Mouse (Mus musculus): ENCODE data around the gene Akain1. TPM values are rescaled to one million over a fixed set of nuclear protein-coding genes. Genes with fewer than 3 reads are reported as not detected.
A peak's percentile ranks its signal among the peaks of the same experiment; 100 is the strongest.

The Akain1 gene
- 2.5 and 2.8 TPM in 2 replicates for polyA plus RNA-seq (2015; fragmentation: Nextera tagmentation; extraction: Ambion mirVana)

GRCm38 (mm10) chr17:69438990-69439491 is at the start of gene Akain1:
TSS of gene Akain1 (plus strand) at chr17:69439326.
- Histone ChIP-seq H3K4me1 (peaks cover 26% of the 10 kb centered on the region), H3K9me3 (replicated peaks) (no peaks in the 10 kb centered on the region), H3K9ac (replicated peaks) (peak within 1 kb of the TSS; percentile 56), H3K27me3 (replicated peaks) (peaks cover 33% of the 10 kb centered on the region), H3K4me2 (peak within 1 kb of the TSS; percentile 95), H3K36me3 (no peaks in the 10 kb centered on the region), H3K4me3 (replicated peaks) (peak within 1 kb of the TSS; percentile 62), H3K27ac (replicated peaks) (no peak within 1 kb of the TSS)
- ATAC-seq (ENCODE audit: low FRiP score) = peak; percentile 87
- WGBS = under 1% methylated on average over 39 of the region's 44 CpGs

DNA sequence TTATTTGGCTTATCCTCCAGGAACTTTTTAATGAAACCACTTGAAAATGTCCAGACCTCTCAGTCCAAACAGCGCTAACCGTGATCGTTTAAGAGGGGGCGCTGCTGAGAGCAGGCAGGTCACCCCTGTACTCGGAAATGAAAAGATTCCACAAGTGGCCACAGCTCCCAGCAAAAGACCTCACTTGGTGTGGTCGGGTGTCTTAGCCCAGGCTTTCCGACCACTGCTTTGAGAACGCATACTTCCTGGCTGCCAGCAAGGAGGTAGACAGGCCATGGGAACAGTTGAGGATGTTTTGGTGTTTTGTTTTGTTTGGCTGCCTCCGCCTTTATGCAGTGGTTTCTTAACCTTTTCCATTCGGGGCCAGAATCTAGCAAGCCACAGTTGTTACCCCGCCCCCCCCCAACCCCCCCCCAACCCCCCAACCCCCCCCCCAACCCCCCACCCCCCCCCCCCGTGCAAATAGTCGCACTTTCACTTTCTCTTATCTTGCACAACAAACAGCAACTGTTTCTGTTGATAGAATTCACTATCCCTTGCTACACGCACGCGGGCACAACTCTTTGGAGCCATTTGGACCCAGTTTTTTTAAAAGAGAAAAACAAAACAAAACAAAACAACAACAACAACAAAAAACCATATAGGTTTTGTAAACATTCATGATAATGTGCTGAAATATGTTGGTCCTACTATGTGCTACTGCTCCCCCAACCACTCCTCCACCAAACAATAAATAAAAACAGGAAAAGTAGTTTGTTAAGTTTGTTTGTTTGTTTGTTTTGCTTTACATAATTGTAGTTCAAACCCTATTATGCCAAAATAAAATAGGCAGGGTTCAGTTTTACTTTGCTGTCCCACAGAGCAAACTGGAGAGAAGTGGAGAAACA is 42.7 kb upstream of the Akain1 start:
- Histone ChIP-seq H3K4me3 (replicated peaks) (no peak overlapping the region), H3K36me3 (peaks cover 3% of the 10 kb centered on the region; the same call in 1 of the 2 replicates), H3K4me2 (no peak overlapping the region), H3K27me3 (replicated peaks) (0 out of 2 replicates have a peak, but pooled peaks cover 3% of the 10 kb centered on the region), H3K9ac (replicated peaks) (no peak overlapping the region), H3K9me3 (replicated peaks) (no peaks in the 10 kb centered on the region), H3K27ac (replicated peaks) (no peak overlapping the region), H3K4me1 (no peaks in the 10 kb centered on the region)
- no peak for ATAC-seq (ENCODE audit: low FRiP score)
- 54% methylated on average over 15 of the region's 16 CpGs for WGBS

GRCm38 (mm10) chr17:69397163-69397562 is 42.0 kb upstream of the Akain1 start:
- Histone ChIP-seq H3K9me3 (replicated peaks) (no peaks in the 10 kb centered on the region), H3K9ac (replicated peaks) (no peak overlapping the region), H3K4me1 (no peaks in the 10 kb centered on the region), H3K36me3 (no peaks in the 10 kb centered on the region), H3K4me3 (replicated peaks) (no peak overlapping the region), H3K4me2 (no peak overlapping the region), H3K27me3 (replicated peaks) (0 out of 2 replicates have a peak, but pooled peaks cover 3% of the 10 kb centered on the region), H3K27ac (replicated peaks) (no peak overlapping the region)
- WGBS = 84% methylated on average over 5 of the region's 5 CpGs
- ATAC-seq (ENCODE audit: low FRiP score) = no peak

- no peak overlapping the region for H3K27ac ChIP-seq (replicated peaks)
- no peaks in the 10 kb centered on the region for H3K9me3 ChIP-seq (replicated peaks)
- no peak overlapping the region for H3K9ac ChIP-seq (replicated peaks)
- ATAC-seq (ENCODE audit: low FRiP score) = no peak
- no peak overlapping the region for H3K4me2 ChIP-seq
- H3K36me3 ChIP-seq = no peaks in the 10 kb centered on the region
- H3K4me1 ChIP-seq = no peaks in the 10 kb centered on the region
- H3K27me3 ChIP-seq (replicated peaks) = 0 out of 2 replicates have a peak, but pooled peaks cover 3% of the 10 kb centered on the region
- H3K4me3 ChIP-seq (replicated peaks) = no peak overlapping the region
These were observed 41.0 kb upstream of the Akain1 start for GRCm38 (mm10) chr17:69398092-69398491.

- H3K27me3 ChIP-seq (replicated peaks) = 0 out of 2 replicates have a peak, but pooled peaks cover 3% of the 10 kb centered on the region
These were observed 38.0 kb upstream of the Akain1 start for GRCm38 (mm10) chr17:69401146-69401545.

GRCm38 (mm10) chr17:69416163-69416562 is 23.0 kb upstream of the Akain1 start:
- Histone ChIP-seq H3K27ac (replicated peaks) (no peak overlapping the region), H3K27me3 (replicated peaks) (no peaks in the 10 kb centered on the region), H3K9ac (replicated peaks) (no peak overlapping the region; the same call in 1 of the 2 replicates), H3K4me2 (peak overlapping the region; percentile 69), H3K4me3 (replicated peaks) (peak overlapping the region; percentile 84), H3K36me3 (no peaks in the 10 kb centered on the region), H3K4me1 (peaks cover 17% of the 10 kb centered on the region), H3K9me3 (replicated peaks) (no peaks in the 10 kb centered on the region)
- ATAC-seq (ENCODE audit: low FRiP score) = no peak

More at GRCm38 (mm10) chr17:69401146-69401545, 38.0 kb upstream of the Akain1 start:
- Histone ChIP-seq H3K4me1 (no peaks in the 10 kb centered on the region), H3K4me3 (replicated peaks) (no peak overlapping the region), H3K4me2 (no peak overlapping the region), H3K9ac (replicated peaks) (no peak overlapping the region), H3K36me3 (no peaks in the 10 kb centered on the region), H3K27ac (replicated peaks) (no peak overlapping the region), H3K9me3 (replicated peaks) (no peaks in the 10 kb centered on the region)
- no peak for ATAC-seq (ENCODE audit: low FRiP score)
- 81% methylated on average over 2 of the region's 2 CpGs for WGBS

GRCm38 (mm10) chr17:69416920-69417661 is 22.0 kb upstream of the Akain1 start:
- Histone ChIP-seq H3K4me3 (replicated peaks) (peak overlapping the region; percentile 84), H3K27ac (replicated peaks) (peak overlapping the region; percentile 99), H3K4me2 (peak overlapping the region; percentile 69), H3K27me3 (replicated peaks) (no peaks in the 10 kb centered on the region), H3K9me3 (replicated peaks) (no peaks in the 10 kb centered on the region), H3K9ac (replicated peaks) (peak overlapping the region; percentile 94), H3K36me3 (no peaks in the 10 kb centered on the region), H3K4me1 (peaks cover 17% of the 10 kb centered on the region)
- WGBS = under 1% methylated on average over 56 of the region's 56 CpGs
- ATAC-seq (ENCODE audit: low FRiP score) = peak; percentile 100

GRCm38 (mm10) chr17:69417724-69418373 is 21.3 kb upstream of the Akain1 start:
- Histone ChIP-seq H3K9ac (replicated peaks) (peak overlapping the region; percentile 94), H3K4me3 (replicated peaks) (peak overlapping the region; percentile 84), H3K27ac (replicated peaks) (peak overlapping the region; percentile 99), H3K9me3 (replicated peaks) (no peaks in the 10 kb centered on the region), H3K27me3 (replicated peaks) (no peaks in the 10 kb centered on the region), H3K4me2 (peak overlapping the region; percentile 69), H3K4me1 (peaks cover 17% of the 10 kb centered on the region), H3K36me3 (no peaks in the 10 kb centered on the region)
- WGBS = 4% methylated on average over 26 of the region's 26 CpGs
- peak; percentile 58 for ATAC-seq (ENCODE audit: low FRiP score)

DNA sequence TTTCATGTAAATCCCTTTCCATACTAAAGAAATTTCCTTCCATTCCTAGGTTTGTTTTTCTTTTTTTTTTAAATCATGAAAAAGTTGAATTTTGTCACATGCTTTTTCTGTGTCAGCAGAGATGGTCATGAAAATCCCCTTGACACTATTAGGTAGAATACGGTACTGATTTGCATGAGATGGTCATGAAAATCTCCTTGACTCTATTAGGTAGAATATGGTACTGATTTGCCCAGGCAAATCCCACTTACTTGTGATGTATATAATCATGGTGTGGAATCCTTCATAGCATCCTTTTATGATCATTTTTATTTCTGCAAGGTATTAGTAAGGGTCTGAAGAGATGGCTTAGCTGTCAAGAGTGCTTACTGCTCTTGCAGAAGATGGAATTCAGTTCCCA is 17.5 kb upstream of the Akain1 start:
- H3K4me2 ChIP-seq = no peak overlapping the region
- no peaks in the 10 kb centered on the region for H3K9me3 ChIP-seq (replicated peaks)
- 0% methylated on average over 1 of the region's 1 CpGs for WGBS
- no peak overlapping the region for H3K4me3 ChIP-seq (replicated peaks)
- ATAC-seq (ENCODE audit: low FRiP score) = no peak
- H3K27me3 ChIP-seq (replicated peaks) = no peaks in the 10 kb centered on the region
- peaks cover 10% of the 10 kb centered on the region for H3K4me1 ChIP-seq
- no peak overlapping the region for H3K27ac ChIP-seq (replicated peaks)
- H3K9ac ChIP-seq (replicated peaks) = no peak overlapping the region
- H3K36me3 ChIP-seq = no peaks in the 10 kb centered on the region

DNA sequence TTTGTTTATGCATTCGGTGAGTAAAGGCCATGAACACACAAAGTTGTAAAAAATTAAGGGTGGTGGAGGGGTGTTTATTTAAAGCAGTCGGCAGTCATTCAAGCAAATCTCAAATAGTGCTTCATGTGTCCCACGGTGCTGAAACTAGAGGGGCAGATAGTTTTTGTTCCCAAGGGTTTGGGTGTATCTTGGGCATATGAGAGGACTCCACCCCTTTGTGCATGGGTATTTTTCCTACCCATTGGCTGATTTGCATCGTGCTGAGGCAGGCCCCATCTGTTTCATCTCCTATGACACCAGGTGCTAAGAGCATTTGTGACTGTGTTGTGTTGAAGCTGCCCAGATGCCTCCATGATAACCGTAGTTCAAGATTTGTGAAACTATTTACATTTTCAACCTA is 1.3 kb upstream of the Akain1 start:
- no peak overlapping the region for H3K4me2 ChIP-seq
- no peak overlapping the region for H3K4me3 ChIP-seq (replicated peaks)
- H3K27me3 ChIP-seq (replicated peaks) = peaks cover 33% of the 10 kb centered on the region
- no peaks in the 10 kb centered on the region for H3K36me3 ChIP-seq
- H3K9me3 ChIP-seq (replicated peaks) = no peaks in the 10 kb centered on the region
- H3K4me1 ChIP-seq = peaks cover 26% of the 10 kb centered on the region
- no peak overlapping the region for H3K27ac ChIP-seq (replicated peaks)
- no peak for ATAC-seq (ENCODE audit: low FRiP score)
- WGBS = 75% methylated on average over 5 of the region's 5 CpGs
- no peak overlapping the region for H3K9ac ChIP-seq (replicated peaks)

- WGBS = 37% methylated on average over 14 of the region's 14 CpGs
These were observed 640 bp upstream of the Akain1 start for GRCm38 (mm10) chr17:69438486-69438885.

More at GRCm38 (mm10) chr17:69438486-69438885, 640 bp upstream of the Akain1 start:
- peaks cover 26% of the 10 kb centered on the region for H3K4me1 ChIP-seq
- H3K9me3 ChIP-seq (replicated peaks) = no peaks in the 10 kb centered on the region
- H3K27me3 ChIP-seq (replicated peaks) = peaks cover 33% of the 10 kb centered on the region
- no peaks in the 10 kb centered on the region for H3K36me3 ChIP-seq
- peak overlapping the region; percentile 62 for H3K4me3 ChIP-seq (replicated peaks)
- no peak overlapping the region for H3K27ac ChIP-seq (replicated peaks)
- H3K4me2 ChIP-seq = peak overlapping the region; percentile 95
- no peak for ATAC-seq (ENCODE audit: low FRiP score)
- H3K9ac ChIP-seq (replicated peaks) = 0 out of 2 replicates have a peak overlapping the region, but pooled peaks have one; percentile 56
